ENCODE assay signal across 10 mouse cellular contexts in the genomic region with DNA sequence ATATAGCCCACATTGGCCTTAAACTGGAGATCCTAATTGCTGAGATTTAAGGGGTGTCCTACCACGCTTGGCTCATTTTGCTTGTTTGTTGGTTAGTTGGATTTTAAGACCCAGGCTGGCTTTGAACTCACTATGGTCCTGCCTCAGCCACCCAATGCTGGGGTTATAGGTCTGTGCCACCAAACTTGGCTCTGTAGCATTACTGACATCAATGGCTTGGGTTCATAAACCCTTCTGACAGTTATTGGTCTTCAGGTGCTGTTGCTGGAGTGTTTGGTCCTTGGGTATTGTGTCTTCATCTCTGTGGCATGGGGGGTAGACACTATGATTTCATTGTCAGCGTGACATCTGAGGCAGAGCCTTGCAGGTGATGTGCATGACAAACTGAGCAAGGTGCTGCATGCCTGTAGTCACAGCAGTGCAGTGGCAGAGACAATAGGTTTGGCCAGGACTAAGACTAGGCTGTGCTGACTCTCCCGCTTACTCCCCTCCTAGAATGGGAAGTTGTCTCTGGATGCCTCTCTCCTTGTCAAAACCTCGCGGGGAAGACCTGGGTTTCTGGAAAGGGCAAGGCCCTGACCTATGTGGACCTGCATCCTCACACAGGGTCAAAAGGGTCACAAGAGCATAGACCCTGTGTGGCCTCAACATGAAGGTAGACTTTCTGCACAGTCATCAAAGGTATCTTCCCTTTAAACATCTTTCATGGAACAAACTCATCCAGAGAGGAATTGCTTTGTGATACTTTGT. TPM values are rescaled to one million over a fixed set of nuclear protein-coding genes. Genes with fewer than 3 reads are reported as not detected.
DNase-seq lines count a peak whose midpoint lies in the region; ATAC-seq and TF ChIP-seq lines count a peak whose summit lies in the region.
"Had no signal": no experiment of that assay in that cellular context is flagged by ENCODE, and none has a peak within 500 bp of the region (broad histone marks: within the 10 kb centered on the region; RNA-seq: fewer than 3 reads in every experiment).

No protein-coding gene starts in this region.

- H3K4me1 ChIP-seq in forebrain, embryonic 10.5 days, result no peaks in the 10 kb centered on the region
- no peaks in the 10 kb centered on the region for H3K4me1 ChIP-seq in forebrain, postnatal 0 days (ENCODE audit: insufficient read depth)
- no peaks in the 10 kb centered on the region for H3K4me1 ChIP-seq in liver, postnatal 0 days (ENCODE audit: insufficient read depth)

- no peak overlapping the region for H3K9ac ChIP-seq in forebrain, postnatal 0 days
- H3K9ac ChIP-seq in liver, postnatal 0 days (replicated peaks), result no peak overlapping the region

- no peaks in the 10 kb centered on the region for H3K36me3 ChIP-seq in forebrain, embryonic 10.5 days (replicated peaks)
- H3K36me3 ChIP-seq in forebrain, postnatal 0 days (ENCODE audit: insufficient read depth), result no peaks in the 10 kb centered on the region
- H3K36me3 ChIP-seq in liver, postnatal 0 days (replicated peaks; ENCODE audit: insufficient read depth, low read length), result no peaks in the 10 kb centered on the region

- H3K4me3 ChIP-seq in forebrain, embryonic 10.5 days, result no peak overlapping the region
- no peak overlapping the region for H3K4me3 ChIP-seq in forebrain, postnatal 0 days (ENCODE audit: low read depth, low read length)
- no peak overlapping the region for H3K4me3 ChIP-seq in liver, postnatal 0 days (ENCODE audit: low read depth, low read length)
- no peak overlapping the region for H3K4me3 ChIP-seq in gastrocnemius, adult 2 months

- H3K4me2 ChIP-seq in forebrain, postnatal 0 days (ENCODE audit: low read depth), result no peak overlapping the region
- H3K4me2 ChIP-seq in liver, postnatal 0 days (ENCODE audit: low read depth, low read length), result no peak overlapping the region

- H3K9me3 ChIP-seq in forebrain, embryonic 10.5 days, result peaks cover 97% of the 10 kb centered on the region
- peaks cover 85% of the 10 kb centered on the region for H3K9me3 ChIP-seq in forebrain, postnatal 0 days (ENCODE audit: low read length)
- H3K9me3 ChIP-seq in liver, postnatal 0 days (ENCODE audit: low read length), result peaks cover 17% of the 10 kb centered on the region

- DNase-seq in forebrain, embryonic 10.5 days (ENCODE audit: extremely low spot score, low spot score), result peak; percentile 28
- no peak for DNase-seq in forebrain, postnatal 0 days
- DNase-seq in thymus, postnatal 0 days (ENCODE audit: low spot score), result peak; percentile 8
- no peak for DNase-seq in thymus, postnatal 36 days
- peak; percentile 32 for DNase-seq in liver, postnatal 0 days
- no peak for DNase-seq in gastrocnemius, adult 2 months
- DNase-seq in ovary, postnatal 14 days (ENCODE audit: low spot score), result no peak
- DNase-seq in spleen, adult 12 weeks (ENCODE audit: low spot score), result no peak
- DNase-seq: gastrocnemius, postnatal 10 days; layer of hippocampus, adult 9-11 months had no signal

- TF ChIP-seq EP300 in liver, postnatal 0 days (IDR thresholded peaks at IDR 0.05; ENCODE audit: low read depth), result no peak

- H3K27me3 ChIP-seq in forebrain, embryonic 10.5 days (ENCODE audit: poor library complexity, severe bottlenecking), result no peaks in the 10 kb centered on the region
- no peaks in the 10 kb centered on the region for H3K27me3 ChIP-seq in forebrain, postnatal 0 days (ENCODE audit: insufficient read depth, low read length)
- H3K27me3 ChIP-seq in liver, postnatal 0 days (ENCODE audit: insufficient read depth, low read length), result no peaks in the 10 kb centered on the region

- intact Hi-C loops in gastrocnemius, adult 2 months (cut with DNase I), result no loop called here

- ATAC-seq in forebrain, postnatal 0 days, result no peak
- ATAC-seq in liver, postnatal 0 days, result peak; percentile 4; the same call in 1 of the 2 replicates

- no peak overlapping the region for H3K27ac ChIP-seq in forebrain, embryonic 10.5 days
- H3K27ac ChIP-seq in forebrain, postnatal 0 days (ENCODE audit: low read depth, low read length), result no peak overlapping the region
- H3K27ac ChIP-seq in liver, postnatal 0 days (ENCODE audit: low read depth), result no peak overlapping the region
- H3K27ac ChIP-seq in gastrocnemius, adult 2 months, result no peak overlapping the region

- WGBS in forebrain, embryonic 10.5 days, result 49% methylated on average over 5 of the region's 5 CpGs
- WGBS in forebrain, postnatal 0 days, result 37% methylated on average over 5 of the region's 5 CpGs
- 35% methylated on average over 5 of the region's 5 CpGs for WGBS in liver, postnatal 0 days (ENCODE audit: insufficient replicate concordance)

- TF ChIP-seq CTCF in forebrain, postnatal 0 days (IDR thresholded peaks at IDR 0.05; ENCODE audit: low read depth), result no peak
- 0 out of 2 replicates have a peak, but pooled peaks have one; percentile 5 for TF ChIP-seq CTCF in liver, postnatal 0 days (IDR thresholded peaks at IDR 0.05; ENCODE audit: low read depth)
- TF ChIP-seq CTCF in gastrocnemius, adult 2 months (IDR thresholded peaks at IDR 0.05), result no peak

RNA-seq across cellular contexts. Expression of a gene that starts 23.0 kb away (rescaled TPM):
- not detected in 2 replicates for polyA plus RNA-seq in forebrain, embryonic 10.5 days (2016; fragmentation: Nextera tagmentation; extraction: Ambion mirVana)
- 0.38 TPM in 2 replicates for total RNA-seq in forebrain, postnatal 0 days (2014; rRNA removed)
- 0.19 and 0.36 TPM in 2 replicates for polyA plus RNA-seq in forebrain, postnatal 0 days (2015; fragmentation: Nextera tagmentation; extraction: Ambion mirVana)
- polyA plus RNA-seq in thymus, postnatal 0 days (2015; fragmentation: Nextera tagmentation; extraction: Ambion mirVana), result not detected in 2 replicates
- not detected in 2 replicates for polyA plus RNA-seq in liver, postnatal 0 days (2015; fragmentation: Nextera tagmentation; extraction: Ambion mirVana)
- not detected for total RNA-seq in gastrocnemius, adult 2 months (2021)
- total RNA-seq: gastrocnemius, postnatal 10 days had no signal

RNA-seq across cellular contexts. Expression of a gene that starts 23.0 kb away (rescaled TPM):
- polyA plus RNA-seq in forebrain, embryonic 10.5 days (2016; fragmentation: Nextera tagmentation; extraction: Ambion mirVana), result 223 and 224 TPM in 2 replicates
- 77.6 and 88.0 TPM in 2 replicates for total RNA-seq in forebrain, postnatal 0 days (2014; rRNA removed)
- 24.5 and 40.0 TPM in 2 replicates for polyA plus RNA-seq in forebrain, postnatal 0 days (2015; fragmentation: Nextera tagmentation; extraction: Ambion mirVana)
- 82.7 and 102 TPM in 2 replicates for polyA plus RNA-seq in thymus, postnatal 0 days (2015; fragmentation: Nextera tagmentation; extraction: Ambion mirVana)
- polyA plus RNA-seq in liver, postnatal 0 days (2015; fragmentation: Nextera tagmentation; extraction: Ambion mirVana), result 31.4 and 37.0 TPM in 2 replicates
- total RNA-seq in gastrocnemius, adult 2 months (2021), result 1 to 10 TPM; 6.1 to 6.6 TPM

Comparison
In these comparisons a context has a peak if more than half of its experiments do, and no peak if none do; other contexts are left out.
1. DNase-seq: peak in forebrain, embryonic 10.5 days (single experiment), thymus, postnatal 0 days (single experiment) and liver, postnatal 0 days (single experiment); none in forebrain, postnatal 0 days (single experiment), thymus, postnatal 36 days (0 of 2), gastrocnemius, adult 2 months (single experiment), ovary, postnatal 14 days (single experiment) and spleen, adult 12 weeks (single experiment).